Mouse (Mus musculus): ENCODE measurements around the gene Axin2. TPM values are rescaled to one million over a fixed set of nuclear protein-coding genes. Genes with fewer than 3 reads are reported as not detected.

The Axin2 gene
- total RNA-seq, 2 experiments from 2014 or later, result 28.1 to 28.6 TPM

Other genes starting within 250 kb of the Axin2 start
- not detected for gene E030025P04Rik, start 224.0 kb downstream of the Axin2 start, total RNA-seq (2021)

Measured in layer of hippocampus, postnatal 14 days (tissue).